Mouse (Mus musculus) limb, embryonic 13.5 days (tissue): ENCODE results near the gene Cfap54. TPM values are rescaled to one million over a fixed set of nuclear protein-coding genes. Genes with fewer than 3 reads are reported as not detected.

Experiments
- ATAC-seq: fragments of 200-750 bp; cut with Nextera tagmentation; 2 replicates; pipeline ENCODE4 v1.8.0; 2017; ENCODE audit warnings: low read depth, moderate number of reproducible peaks, moderate TSS enrichment; ENCODE audit not compliant: low FRiP score
- H3K27ac ChIP-seq: fragments of 300-500 bp; sonication (generic); 2 replicates; pipeline ENCODE4 v1.5.1; 2015; ENCODE audit warnings: inconsistent platforms, mild to moderate bottlenecking, moderate library complexity
- H3K27me3 ChIP-seq: fragments of 300-500 bp; sonication (generic); 2 replicates; pipeline ENCODE4 v1.6.1; 2015; ENCODE audit warnings: mild to moderate bottlenecking, inconsistent platforms
- H3K36me3 ChIP-seq: fragments of 300-500 bp; sonication (generic); 2 replicates; pipeline ENCODE4 v1.6.1; 2015; ENCODE audit warnings: inconsistent platforms, mild to moderate bottlenecking, moderate library complexity
- H3K4me1 ChIP-seq: fragments of 300-500 bp; sonication (generic); 2 replicates; pipeline ENCODE4 v1.6.1; 2015; ENCODE audit warnings: inconsistent platforms
- H3K4me2 ChIP-seq: fragments of 300-500 bp; sonication (generic); replicated peaks from 2 replicates; pipeline ENCODE4 v1.6.1; 2015; ENCODE audit warnings: inconsistent platforms, mild to moderate bottlenecking, moderate library complexity
- H3K4me3 ChIP-seq: fragments of 300-500 bp; sonication (generic); 2 replicates; pipeline ENCODE4 v1.5.1; 2015; ENCODE audit warnings: moderate library complexity, mild to moderate bottlenecking, inconsistent platforms
- H3K9ac ChIP-seq: fragments of 300-500 bp; sonication (generic); 2 replicates; pipeline ENCODE4 v1.6.1; 2015; ENCODE audit warnings: mild to moderate bottlenecking, inconsistent platforms
- H3K9me3 ChIP-seq: fragments of 300-500 bp; sonication (generic); 2 replicates; pipeline ENCODE4 v1.6.1; 2016; ENCODE audit warnings: inconsistent platforms
- WGBS: fragments of 180-500 bp; shearing (Covaris S2); methylation state at CpG from one replicate; pipeline ENCODE4 v1.1.7; 2015; 5-methylcytosine and 5-hydroxymethylcytosine counted together
- polyA plus RNA-seq: library from polyadenylated mRNA; unstranded; fragments of >200 nt; fragmentation: Nextera tagmentation; extraction: Ambion mirVana; gene quantifications from 2 replicates; pipeline ENCODE4 v1.2.1, GENCODE M21; 2015

Gene Cfap54
- polyA plus RNA-seq, 1 experiment from 2014 or later, result 0.15 TPM

DNA sequence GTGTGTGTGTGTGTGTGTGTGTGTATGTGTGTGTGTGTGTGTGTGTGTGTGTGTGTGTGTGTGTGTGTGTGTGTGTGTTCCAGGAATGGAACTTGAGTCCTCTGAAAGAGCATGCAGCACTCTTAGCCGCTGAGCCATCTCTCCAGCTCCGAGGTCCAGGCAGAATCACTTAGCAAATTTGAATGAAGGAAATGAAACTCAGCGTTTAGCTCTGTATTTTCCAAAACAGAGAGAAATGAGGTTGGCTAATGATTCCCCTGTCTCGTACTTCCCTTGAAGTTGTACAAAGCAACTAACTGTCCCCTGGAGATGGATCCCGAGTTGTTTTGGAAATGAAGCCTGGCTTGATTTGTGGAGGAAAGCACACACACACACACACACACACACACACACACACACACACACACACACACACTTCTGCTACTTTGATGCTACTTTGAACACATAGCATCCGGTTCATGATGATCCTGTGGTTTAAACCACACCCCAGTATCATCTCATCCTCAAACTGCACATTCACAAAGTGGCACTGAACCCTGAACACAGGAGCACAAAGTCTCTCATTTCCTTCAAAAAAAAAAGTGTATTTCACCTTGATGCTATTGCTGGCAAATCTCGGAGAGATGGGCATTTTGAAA lies 290.4 kb downstream of the Cfap54 start:
- WGBS, result 62% methylated on average over 7 of the region's 7 CpGs
- H3K27me3 ChIP-seq, result no peaks in the 10 kb centered on the region
- no peak overlapping the region for H3K9ac ChIP-seq
- ATAC-seq, result no peak
- no peak overlapping the region for H3K27ac ChIP-seq
- no peak overlapping the region for H3K4me2 ChIP-seq
- no peak overlapping the region for H3K4me3 ChIP-seq
- H3K9me3 ChIP-seq, result no peaks in the 10 kb centered on the region
- no peaks in the 10 kb centered on the region for H3K36me3 ChIP-seq
- H3K4me1 ChIP-seq, result no peaks in the 10 kb centered on the region

DNA sequence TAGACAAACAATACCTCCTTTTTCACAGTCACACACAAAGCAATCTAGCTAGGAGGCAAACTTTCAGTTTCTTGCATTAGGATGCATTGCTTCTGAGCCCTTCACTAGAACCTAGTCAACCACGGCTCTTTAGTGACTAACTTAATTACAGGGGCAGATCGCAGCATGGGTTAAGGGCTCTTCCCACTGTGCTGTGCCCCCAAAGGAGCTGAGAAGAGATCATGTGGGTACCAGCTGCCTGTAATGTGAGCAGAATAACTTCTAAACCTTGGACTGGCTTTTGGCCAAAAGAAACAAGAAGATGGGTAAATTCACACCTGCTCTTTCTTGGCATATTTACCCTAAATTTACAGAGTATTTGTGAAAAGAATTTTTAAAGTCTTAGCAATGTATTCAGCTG lies 291.2 kb downstream of the Cfap54 start:
- ATAC-seq, result no peak
- H3K36me3 ChIP-seq, result no peaks in the 10 kb centered on the region
- WGBS, result 26% methylated on average over 2 of the region's 2 CpGs

DNA sequence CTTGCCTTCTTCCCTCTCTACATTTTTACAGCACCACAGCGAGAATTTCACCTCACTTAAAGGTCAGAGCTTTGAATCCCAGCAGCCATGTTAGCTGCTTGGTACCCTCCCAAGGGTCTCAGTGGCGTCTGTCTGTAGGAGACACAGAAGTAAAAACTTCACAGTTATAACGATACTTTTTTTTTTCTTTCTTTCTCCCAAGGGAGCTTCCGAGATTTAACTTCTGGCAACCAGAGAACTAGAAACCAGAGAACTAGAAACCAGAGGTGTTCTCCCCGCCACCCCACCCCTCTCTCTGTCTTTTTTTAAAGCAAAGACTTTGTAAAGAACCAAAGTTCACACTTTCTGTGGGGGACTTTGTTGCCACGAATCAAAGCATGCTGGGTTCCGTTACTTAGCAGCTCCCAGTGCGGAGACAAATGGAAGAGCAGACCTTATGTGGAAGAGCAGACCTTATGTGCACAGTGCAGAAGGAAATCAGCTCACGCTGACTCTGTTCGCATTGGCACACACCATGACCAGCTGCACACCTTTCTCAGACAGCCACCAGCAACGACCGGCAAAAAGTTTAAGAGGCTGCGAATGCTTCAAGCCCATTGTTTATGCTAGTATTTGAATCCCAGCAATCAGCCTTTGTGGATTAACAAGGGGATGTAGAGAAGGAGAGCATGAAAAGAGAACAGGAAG lies 292.9 kb downstream of the Cfap54 start:
- H3K27ac ChIP-seq, result no peak overlapping the region
- ATAC-seq, result no peak

More for the DNA sequence above, 291.2 kb downstream of the Cfap54 start:
- no peaks in the 10 kb centered on the region for H3K9me3 ChIP-seq
- no peaks in the 10 kb centered on the region for H3K27me3 ChIP-seq
- H3K9ac ChIP-seq, result no peak overlapping the region
- H3K4me3 ChIP-seq, result no peak overlapping the region
- H3K27ac ChIP-seq, result no peak overlapping the region
- no peaks in the 10 kb centered on the region for H3K4me1 ChIP-seq
- no peak overlapping the region for H3K4me2 ChIP-seq

DNA sequence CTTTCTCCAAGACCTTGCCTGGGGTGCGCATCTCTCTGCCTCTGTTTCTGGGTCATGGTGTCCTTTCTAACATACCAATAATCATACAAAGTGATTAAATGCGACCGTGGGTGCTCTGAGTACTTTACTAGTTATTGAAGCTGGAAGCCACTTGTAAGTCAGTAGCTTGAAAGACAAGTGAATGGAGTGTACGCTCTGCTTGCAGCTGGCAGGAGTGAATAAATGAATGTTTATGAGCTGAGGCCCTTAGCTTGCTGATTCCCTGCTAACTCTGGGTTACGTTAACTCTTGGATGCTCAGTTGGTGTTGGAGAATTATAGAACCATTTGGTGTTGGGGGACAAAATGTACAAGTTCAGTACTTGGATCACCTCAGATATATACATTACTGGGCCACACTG lies 298.7 kb downstream of the Cfap54 start:
- Histone ChIP-seq H3K4me2 (no peak overlapping the region), H3K4me3 (no peak overlapping the region), H3K4me1 (no peaks in the 10 kb centered on the region), H3K9ac (no peak overlapping the region), H3K27me3 (no peaks in the 10 kb centered on the region), H3K9me3 (no peaks in the 10 kb centered on the region), H3K36me3 (no peaks in the 10 kb centered on the region), H3K27ac (no peak overlapping the region)
- WGBS, result 69% methylated on average over 5 of the region's 5 CpGs
- no peak for ATAC-seq

More for the DNA sequence above, 292.9 kb downstream of the Cfap54 start:
- H3K4me2 ChIP-seq, result peak overlapping the region; percentile 17; the same call in 1 of the 2 replicates
- no peak overlapping the region for H3K4me3 ChIP-seq
- H3K4me1 ChIP-seq, result no peaks in the 10 kb centered on the region
- no peaks in the 10 kb centered on the region for H3K9me3 ChIP-seq
- no peaks in the 10 kb centered on the region for H3K27me3 ChIP-seq
- no peaks in the 10 kb centered on the region for H3K36me3 ChIP-seq
- WGBS, result 50% methylated on average over 13 of the region's 13 CpGs
- H3K9ac ChIP-seq, result no peak overlapping the region

DNA sequence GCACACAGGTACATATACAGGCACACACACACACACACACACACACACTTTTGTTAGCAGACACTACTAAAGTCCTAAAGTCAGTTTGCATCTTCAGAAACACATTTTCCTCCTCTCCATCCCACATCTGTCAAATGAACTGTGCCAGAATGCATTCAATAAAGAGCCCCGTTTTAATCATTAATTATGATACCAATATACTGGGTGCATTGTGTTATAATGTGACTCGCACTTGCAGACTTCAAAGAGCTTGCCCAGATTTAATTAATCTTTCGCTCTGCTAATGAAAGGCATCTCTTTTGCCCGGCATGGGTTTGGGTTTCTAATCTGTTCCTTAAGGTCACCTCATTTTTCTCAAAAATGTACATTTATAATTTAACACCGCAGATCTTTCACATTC lies 327.1 kb downstream of the Cfap54 start:
- Histone ChIP-seq H3K4me1 (no peaks in the 10 kb centered on the region), H3K9me3 (no peaks in the 10 kb centered on the region), H3K4me2 (no peak overlapping the region), H3K4me3 (no peak overlapping the region), H3K9ac (no peak overlapping the region), H3K27ac (no peak overlapping the region), H3K27me3 (no peaks in the 10 kb centered on the region), H3K36me3 (no peaks in the 10 kb centered on the region)
- WGBS, result 79% methylated on average over 5 of the region's 5 CpGs
- no peak for ATAC-seq

DNA sequence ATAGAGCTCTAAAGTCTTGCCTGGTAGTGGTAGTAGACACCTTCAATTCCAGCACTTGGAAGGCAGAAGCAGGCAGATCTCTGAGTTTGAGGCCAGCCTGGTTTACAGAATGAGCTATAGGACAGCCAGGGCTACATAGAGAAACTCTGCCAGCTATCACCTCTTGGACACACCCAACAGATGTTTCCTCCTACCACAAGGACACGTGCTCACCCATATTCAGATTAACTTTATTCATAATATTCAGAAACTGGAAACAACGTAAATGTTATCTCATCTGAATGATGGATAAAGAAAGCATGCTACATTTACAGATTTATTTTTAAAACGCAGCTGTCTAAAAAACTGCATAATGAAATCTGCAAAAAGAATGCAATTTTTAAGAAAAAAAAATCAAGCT lies 351.1 kb downstream of the Cfap54 start:
- H3K9me3 ChIP-seq, result 0 out of 2 replicates have a peak, but pooled peaks cover under 1% of the 10 kb centered on the region
- H3K36me3 ChIP-seq, result no peaks in the 10 kb centered on the region
- H3K27me3 ChIP-seq, result no peaks in the 10 kb centered on the region
- no peak overlapping the region for H3K4me3 ChIP-seq
- no peak overlapping the region for H3K27ac ChIP-seq
- no peaks in the 10 kb centered on the region for H3K4me1 ChIP-seq
- no peak overlapping the region for H3K4me2 ChIP-seq
- ATAC-seq, result no peak
- 90% methylated on average over 3 of the region's 3 CpGs for WGBS
- no peak overlapping the region for H3K9ac ChIP-seq

DNA sequence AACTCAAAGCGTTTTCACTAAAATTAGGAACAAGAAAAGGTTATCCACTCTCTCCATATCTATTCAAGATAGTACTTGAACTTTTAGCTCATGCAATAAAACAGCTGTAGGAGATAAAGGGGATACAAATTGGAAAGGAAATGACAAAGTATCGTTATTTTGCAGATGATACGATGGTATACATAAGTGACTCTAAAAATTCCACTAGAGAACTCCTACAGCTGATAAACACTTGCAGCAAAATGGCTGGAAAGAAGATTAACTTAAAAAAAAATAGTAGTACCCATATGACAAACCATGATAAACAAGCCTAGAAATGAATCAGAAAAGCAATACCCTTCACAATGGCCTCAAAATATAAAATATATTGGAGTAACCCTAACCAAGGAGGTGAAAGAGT lies 352.7 kb downstream of the Cfap54 start:
- no peak for ATAC-seq
- no peaks in the 10 kb centered on the region for H3K36me3 ChIP-seq
- 77% methylated on average over 3 of the region's 3 CpGs for WGBS
- H3K27ac ChIP-seq, result no peak overlapping the region
- no peak overlapping the region for H3K9ac ChIP-seq
- no peaks in the 10 kb centered on the region for H3K4me1 ChIP-seq
- H3K4me2 ChIP-seq, result no peak overlapping the region
- H3K9me3 ChIP-seq, result 0 out of 2 replicates have a peak, but pooled peaks cover 3% of the 10 kb centered on the region
- H3K4me3 ChIP-seq, result no peak overlapping the region
- no peaks in the 10 kb centered on the region for H3K27me3 ChIP-seq

Other genes with a start within 250 kb of the Cfap54 start
- 16.4 and 16.6 TPM in 2 replicates for gene Cdk17, start 79.3 kb upstream of the Cfap54 start, polyA plus RNA-seq
- 48.6 and 49.2 TPM in 2 replicates for gene Elk3, start 229.5 kb upstream of the Cfap54 start, polyA plus RNA-seq